Mouse (Mus musculus): Measurements from ENCODE around the gene Hist1h3f.

- TF ChIP-seq CTCF (IDR thresholded peaks at IDR 0.05; ENCODE audit: control insufficient read depth, insufficient read depth, low read length) (no peak), POLR2A (IDR thresholded peaks at IDR 0.05; ENCODE audit: borderline replicate concordance, control insufficient read depth, low read depth, low read length) (no peak)
Observed at GRCm38 (mm10) chr13:23519416-23519815, 24.4 kb upstream of the Hist1h3f start.
